Mouse (Mus musculus): Measurements from ENCODE around the gene Tgfb2. TPM values are rescaled to one million over a fixed set of nuclear protein-coding genes. Genes with fewer than 3 reads are reported as not detected.

Tgfb2 gene
- polyA plus RNA-seq, 1 experiment = 5.6 TPM

DNA sequence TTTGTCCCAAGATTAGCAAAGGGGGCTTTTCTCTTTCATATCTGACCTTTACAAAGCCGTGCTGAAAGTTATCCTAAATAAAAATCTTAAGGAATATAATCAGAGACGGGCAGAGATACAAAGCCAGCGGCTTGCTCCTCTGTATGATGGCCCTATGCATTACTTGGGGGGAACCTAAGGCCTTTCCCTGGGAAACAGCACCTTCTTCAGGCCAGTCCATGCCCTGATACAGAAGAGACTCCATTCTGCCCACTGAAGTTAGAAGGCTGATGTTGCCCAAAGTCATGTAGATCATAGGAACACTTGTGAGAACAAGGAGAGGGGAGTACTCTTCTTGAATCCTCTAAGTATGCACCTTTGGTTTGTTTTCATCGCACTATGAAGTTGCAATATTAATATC, 13.4 kb downstream of the Tgfb2 start:
- TF ChIP-seq CTCF (IDR thresholded peaks at IDR 0.05; ENCODE audit: insufficient read depth, low read length) (0 out of 2 replicates have a peak, but pooled peaks have one; percentile 7), POLR2A (IDR thresholded peaks at IDR 0.05; ENCODE audit: borderline replicate concordance, extremely low read depth, low read depth, low read length) (no peak)
- Histone ChIP-seq H3K4me3 (replicated peaks; ENCODE audit: extremely low read depth, low read depth, low read length) (no peak overlapping the region), H3K4me1 (ENCODE audit: control insufficient read depth, insufficient read depth, low read length) (no peaks in the 10 kb centered on the region)
- WGBS = 81% methylated on average over 4 of the region's 4 CpGs
- no peak for DNase-seq

DNA sequence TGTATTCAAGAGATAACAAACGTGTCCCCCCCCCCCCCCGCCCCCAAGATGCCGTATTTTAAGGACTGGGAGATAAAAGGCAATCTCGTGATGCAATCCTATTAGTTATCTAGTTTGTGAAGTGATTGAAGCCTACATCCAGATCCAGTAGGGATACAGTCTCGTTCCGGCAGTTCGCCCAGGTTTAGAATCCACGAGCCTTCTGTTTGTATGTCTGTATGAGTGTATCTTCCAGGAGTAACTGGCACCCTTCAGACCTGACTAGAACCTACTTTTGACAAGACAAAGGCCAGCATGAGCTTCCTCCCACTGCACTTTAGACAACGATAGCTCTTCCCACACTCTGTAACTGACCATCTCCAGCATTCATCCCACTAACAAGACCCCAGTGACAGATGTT, 14.1 kb downstream of the Tgfb2 start:
- TF ChIP-seq CTCF (IDR thresholded peaks at IDR 0.05; ENCODE audit: insufficient read depth, low read length) (no peak), POLR2A (IDR thresholded peaks at IDR 0.05; ENCODE audit: borderline replicate concordance, extremely low read depth, low read depth, low read length) (no peak)
- DNase-seq = no peak
- no peak overlapping the region for H3K4me3 ChIP-seq (replicated peaks; ENCODE audit: extremely low read depth, low read depth, low read length)
- 89% methylated on average over 9 of the region's 9 CpGs for WGBS
- H3K4me1 ChIP-seq (ENCODE audit: control insufficient read depth, insufficient read depth, low read length) = no peaks in the 10 kb centered on the region

DNA sequence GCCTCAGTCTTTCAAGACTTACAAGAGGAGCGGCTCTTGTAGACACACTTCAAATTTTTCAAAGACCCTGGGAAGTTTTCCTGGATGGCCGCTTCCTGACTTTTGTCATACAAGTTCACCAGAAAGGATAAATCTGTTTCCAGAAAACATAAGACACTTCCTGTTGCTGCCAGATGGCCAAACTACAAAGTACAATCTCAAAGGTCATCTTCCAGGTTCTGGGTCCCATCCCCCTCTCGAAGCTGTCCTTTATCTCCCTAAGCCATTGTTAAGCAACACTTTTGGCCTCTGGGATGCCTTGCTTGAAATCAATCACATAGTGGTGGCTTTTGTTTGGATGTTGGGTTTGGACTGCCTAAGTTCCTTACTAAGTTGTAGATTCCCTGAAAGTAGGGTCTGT, 21.7 kb downstream of the Tgfb2 start:
- no peak overlapping the region for H3K4me3 ChIP-seq (replicated peaks; ENCODE audit: extremely low read depth, low read depth, low read length)
- TF ChIP-seq CTCF (IDR thresholded peaks at IDR 0.05; ENCODE audit: insufficient read depth, low read length) (no peak), POLR2A (IDR thresholded peaks at IDR 0.05; ENCODE audit: borderline replicate concordance, extremely low read depth, low read depth, low read length) (no peak)
- 54% methylated on average over 3 of the region's 3 CpGs for WGBS
- no peak for DNase-seq
- H3K4me1 ChIP-seq (ENCODE audit: control insufficient read depth, insufficient read depth, low read length) = no peaks in the 10 kb centered on the region

DNA sequence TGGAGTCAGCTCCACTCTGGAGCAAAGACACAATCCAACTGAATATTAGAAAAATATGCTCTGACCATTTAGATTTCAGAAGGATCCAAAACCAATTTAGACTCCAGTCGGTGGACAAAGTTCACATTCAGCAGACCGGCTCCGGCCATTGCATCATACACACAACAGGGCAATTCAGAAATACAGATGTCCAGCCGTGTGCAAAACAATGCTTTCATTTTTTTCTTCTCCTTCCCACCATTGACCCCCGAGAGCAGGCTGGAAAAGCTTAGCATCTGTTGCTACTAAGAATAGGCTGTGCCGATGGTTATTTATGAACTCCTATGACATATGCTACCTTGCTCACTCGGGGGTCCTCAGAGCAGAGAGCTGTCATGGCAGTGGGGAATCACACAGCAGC, 23.2 kb downstream of the Tgfb2 start:
- no peak for TF ChIP-seq CTCF (IDR thresholded peaks at IDR 0.05; ENCODE audit: insufficient read depth, low read length)
- no peak for TF ChIP-seq POLR2A (IDR thresholded peaks at IDR 0.05; ENCODE audit: borderline replicate concordance, extremely low read depth, low read depth, low read length)
- Histone ChIP-seq H3K4me1 (ENCODE audit: control insufficient read depth, insufficient read depth, low read length) (no peaks in the 10 kb centered on the region), H3K4me3 (replicated peaks; ENCODE audit: extremely low read depth, low read depth, low read length) (no peak overlapping the region)
- no peak for DNase-seq
- 47% methylated on average over 7 of the region's 7 CpGs for WGBS

DNA sequence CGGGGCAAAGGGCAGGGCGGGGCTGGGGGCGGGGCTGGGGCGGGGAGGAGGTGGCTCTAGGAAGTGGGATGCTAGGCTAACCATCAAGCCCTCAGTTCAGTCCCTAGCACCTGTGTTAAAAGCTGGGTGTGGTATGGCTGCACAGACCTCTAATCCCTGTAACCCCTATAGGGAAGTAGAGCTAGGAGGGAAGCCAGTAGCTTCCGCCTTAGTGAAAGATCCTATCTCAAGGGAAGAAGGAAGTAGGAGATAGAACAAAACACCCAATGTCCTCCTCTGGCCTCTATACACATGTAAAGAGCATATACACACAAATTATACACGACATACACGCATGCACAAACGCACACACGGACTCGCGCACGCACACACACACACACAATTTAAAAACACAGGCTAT, 28.2 kb downstream of the Tgfb2 start:
- H3K4me3 ChIP-seq (replicated peaks; ENCODE audit: extremely low read depth, low read depth, low read length) = no peak overlapping the region
- DNase-seq = no peak
- H3K4me1 ChIP-seq (ENCODE audit: control insufficient read depth, insufficient read depth, low read length) = no peaks in the 10 kb centered on the region
- 82% methylated on average over 12 of the region's 12 CpGs for WGBS
- TF ChIP-seq POLR2A (IDR thresholded peaks at IDR 0.05; ENCODE audit: borderline replicate concordance, extremely low read depth, low read depth, low read length) (no peak), CTCF (IDR thresholded peaks at IDR 0.05; ENCODE audit: insufficient read depth, low read length) (no peak)

DNA sequence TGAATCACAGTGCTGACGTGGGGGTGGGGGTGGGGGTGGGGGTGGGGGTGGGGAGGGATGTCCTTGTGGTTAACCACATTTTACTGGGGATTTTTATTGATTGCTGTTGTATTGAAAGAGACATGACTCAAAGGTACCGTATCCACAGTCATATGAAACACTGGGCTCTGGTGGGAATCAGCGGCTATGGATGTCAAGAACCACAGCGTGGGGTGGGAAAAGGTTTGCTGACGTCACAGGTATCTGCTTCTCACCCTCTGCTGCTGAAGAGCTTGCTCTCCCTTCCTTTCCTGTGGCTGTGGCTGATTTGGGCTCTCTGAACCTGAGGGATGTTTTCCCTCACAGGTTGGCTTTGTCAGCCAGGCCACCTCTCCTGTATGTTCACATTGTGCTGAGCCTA, 29.6 kb downstream of the Tgfb2 start:
- no peak for DNase-seq
- Histone ChIP-seq H3K4me1 (ENCODE audit: control insufficient read depth, insufficient read depth, low read length) (no peaks in the 10 kb centered on the region), H3K4me3 (replicated peaks; ENCODE audit: extremely low read depth, low read depth, low read length) (no peak overlapping the region)
- 78% methylated on average over 5 of the region's 5 CpGs for WGBS
- no peak for TF ChIP-seq POLR2A (IDR thresholded peaks at IDR 0.05; ENCODE audit: borderline replicate concordance, extremely low read depth, low read depth, low read length)
- no peak for TF ChIP-seq CTCF (IDR thresholded peaks at IDR 0.05; ENCODE audit: insufficient read depth, low read length)

DNA sequence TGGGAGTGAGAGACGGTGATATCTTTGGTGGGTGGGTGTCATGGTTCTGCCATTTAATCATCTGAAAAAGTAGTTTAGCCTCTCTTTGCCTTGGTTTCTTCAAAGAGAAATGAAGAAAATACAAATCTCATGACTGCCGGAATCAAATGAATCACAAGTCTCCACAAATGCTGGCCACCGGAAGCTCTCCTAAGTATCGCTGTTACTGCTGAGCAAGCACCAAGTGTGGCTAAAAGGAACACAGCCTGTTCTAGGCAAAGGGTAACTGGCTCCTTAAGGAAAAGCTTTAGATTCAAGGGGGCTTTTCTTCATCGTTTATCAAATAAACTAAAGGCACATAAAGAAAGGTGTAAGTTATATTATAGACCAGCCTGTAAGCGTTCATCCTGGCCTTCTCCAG, 30.5 kb downstream of the Tgfb2 start:
- TF ChIP-seq POLR2A (IDR thresholded peaks at IDR 0.05; ENCODE audit: borderline replicate concordance, extremely low read depth, low read depth, low read length) (no peak), CTCF (IDR thresholded peaks at IDR 0.05; ENCODE audit: insufficient read depth, low read length) (no peak)
- Histone ChIP-seq H3K4me3 (replicated peaks; ENCODE audit: extremely low read depth, low read depth, low read length) (no peak overlapping the region), H3K4me1 (ENCODE audit: control insufficient read depth, insufficient read depth, low read length) (no peaks in the 10 kb centered on the region)
- DNase-seq = no peak
- 57% methylated on average over 6 of the region's 6 CpGs for WGBS

DNA sequence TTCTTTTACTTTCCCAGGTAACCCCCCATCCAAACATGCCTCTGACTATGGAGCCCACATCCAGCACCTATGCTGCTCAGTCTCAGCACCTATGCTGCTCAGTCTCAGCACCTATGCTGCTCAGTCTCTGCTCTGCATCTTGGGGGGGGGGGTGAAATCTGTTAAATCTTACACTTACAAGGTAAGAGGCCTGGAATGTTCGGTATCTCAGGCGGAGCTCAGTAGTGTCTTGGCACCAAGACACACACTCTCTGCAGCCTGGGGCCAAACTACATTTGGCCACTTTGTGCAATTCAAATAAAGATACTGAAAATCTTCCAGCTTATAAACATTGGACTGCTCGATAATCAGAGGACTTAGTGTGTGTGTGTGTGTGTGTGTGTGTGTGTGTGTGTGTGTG, 31.2 kb downstream of the Tgfb2 start:
- Histone ChIP-seq H3K4me3 (replicated peaks; ENCODE audit: extremely low read depth, low read depth, low read length) (no peak overlapping the region), H3K4me1 (ENCODE audit: control insufficient read depth, insufficient read depth, low read length) (peaks cover 3% of the 10 kb centered on the region)
- WGBS = 55% methylated on average over 3 of the region's 3 CpGs
- DNase-seq = no peak
- TF ChIP-seq CTCF (IDR thresholded peaks at IDR 0.05; ENCODE audit: insufficient read depth, low read length) (no peak), POLR2A (IDR thresholded peaks at IDR 0.05; ENCODE audit: borderline replicate concordance, extremely low read depth, low read depth, low read length) (no peak)

DNA sequence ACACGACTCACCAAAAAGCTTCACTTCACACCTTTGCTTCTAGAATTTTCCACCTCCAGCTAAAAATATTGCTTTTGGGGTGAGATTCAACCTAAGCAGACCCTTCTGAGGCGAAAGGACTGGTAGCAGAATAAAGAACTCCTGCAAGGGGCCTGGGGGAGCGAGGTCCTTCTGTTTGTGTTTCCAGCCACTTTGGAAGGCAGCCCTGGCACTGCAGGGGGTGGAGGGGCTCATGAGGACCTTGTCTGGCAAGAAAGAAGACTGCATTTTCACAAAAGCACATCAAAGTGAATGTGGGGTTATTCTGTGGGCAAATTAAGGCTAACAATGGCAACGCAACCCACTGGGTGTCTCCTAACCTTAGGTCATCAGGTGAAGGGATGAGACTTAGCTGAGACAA, 32.6 kb downstream of the Tgfb2 start:
- WGBS = 72% methylated on average over 4 of the region's 4 CpGs
- no peak for DNase-seq
- no peak overlapping the region for H3K4me3 ChIP-seq (replicated peaks; ENCODE audit: extremely low read depth, low read depth, low read length)
- peaks cover 4% of the 10 kb centered on the region for H3K4me1 ChIP-seq (ENCODE audit: control insufficient read depth, insufficient read depth, low read length)
- no peak for TF ChIP-seq POLR2A (IDR thresholded peaks at IDR 0.05; ENCODE audit: borderline replicate concordance, extremely low read depth, low read depth, low read length)
- no peak for TF ChIP-seq CTCF (IDR thresholded peaks at IDR 0.05; ENCODE audit: insufficient read depth, low read length)

DNA sequence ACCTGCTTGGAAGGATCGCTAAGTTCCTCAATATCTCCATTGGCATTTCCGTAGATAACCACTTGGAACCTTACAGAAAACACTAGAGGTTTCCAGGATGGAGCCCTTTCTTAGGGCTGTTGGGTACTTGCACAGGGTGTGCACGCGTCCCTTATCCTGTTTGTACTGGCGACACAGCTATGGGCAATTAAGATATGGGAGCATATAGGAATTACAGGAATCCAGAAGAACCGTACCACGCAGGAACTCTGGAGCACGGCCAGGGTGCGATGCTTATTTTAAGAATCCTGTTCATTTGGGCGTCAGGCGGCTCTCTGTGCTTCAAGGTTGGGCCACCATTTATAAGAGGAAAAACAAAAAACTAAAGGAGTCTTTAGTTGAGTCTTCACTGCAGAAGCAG, 42.4 kb downstream of the Tgfb2 start:
- Histone ChIP-seq H3K4me3 (replicated peaks; ENCODE audit: extremely low read depth, low read depth, low read length) (no peak overlapping the region), H3K4me1 (ENCODE audit: control insufficient read depth, insufficient read depth, low read length) (no peaks in the 10 kb centered on the region)
- 56% methylated on average over 11 of the region's 11 CpGs for WGBS
- DNase-seq = no peak
- no peak for TF ChIP-seq POLR2A (IDR thresholded peaks at IDR 0.05; ENCODE audit: borderline replicate concordance, extremely low read depth, low read depth, low read length)
- TF ChIP-seq CTCF (IDR thresholded peaks at IDR 0.05; ENCODE audit: insufficient read depth, low read length) = no peak
